Mouse (Mus musculus) small intestine, adult 2 months (tissue): Measurements from ENCODE around the gene Rps6kc1.

Experiments used
- CTCF ChIP-seq: fragments of 200-500 bp; IDR thresholded peaks from 2 replicates; pipeline ENCODE4 v1.5.1; 2012; ENCODE audit warnings: low read depth, mild to moderate bottlenecking, control low read depth, inconsistent platforms, low read length, moderate library complexity, mixed read lengths; ENCODE audit not compliant: insufficient replicate concordance, insufficient read length; ENCODE audit errors: extremely low read depth
- POLR2A ChIP-seq: fragments of 200-500 bp; IDR thresholded peaks from 2 replicates; pipeline ENCODE4 v1.6.1; 2012; ENCODE audit warnings: low read depth, mild to moderate bottlenecking, control low read depth, inconsistent platforms, low read length, moderate library complexity

DNA sequence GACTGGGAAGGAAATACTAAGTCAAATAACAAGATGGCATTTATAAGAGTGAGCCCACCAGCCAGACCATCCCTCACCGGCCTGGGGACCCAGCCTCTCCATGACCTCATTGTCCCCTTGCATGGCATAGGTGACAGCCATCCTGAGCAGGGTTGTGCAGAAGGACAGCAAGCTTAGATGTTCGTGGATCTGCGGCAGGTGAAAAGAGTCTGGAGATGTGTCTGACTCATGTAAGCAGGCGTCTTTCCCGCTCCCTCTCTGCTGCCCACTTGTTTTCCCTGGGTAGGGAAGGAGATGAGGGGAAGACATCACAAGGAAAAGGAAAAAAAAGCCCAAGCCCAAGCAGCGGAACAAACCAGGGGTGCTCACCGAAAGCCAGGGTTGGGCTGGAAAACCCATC is 256.5 kb downstream of the Rps6kc1 start:
- TF ChIP-seq CTCF: no peak
- TF ChIP-seq POLR2A: no peak
